Mouse (Mus musculus): ENCODE results near the gene Gm10277. TPM values are rescaled to one million over a fixed set of nuclear protein-coding genes. Genes with fewer than 3 reads are reported as not detected.
"Not testable (repeated sequence)": the region's sequence is repeated elsewhere in the genome, so short reads cannot be mapped to it uniquely, and the experiment has no call there.

The Gm10277 gene
- total RNA-seq, 2 experiments from 2014 or later = not detected

- no peak for DNase-seq
- intact Hi-C loops (cut with DNase I; ENCODE audit: low total_unique reads) = no loop called here
Measured at GRCm38 (mm10) chr11:77779240-77779639, 8.3 kb downstream of the Gm10277 start.

DNA sequence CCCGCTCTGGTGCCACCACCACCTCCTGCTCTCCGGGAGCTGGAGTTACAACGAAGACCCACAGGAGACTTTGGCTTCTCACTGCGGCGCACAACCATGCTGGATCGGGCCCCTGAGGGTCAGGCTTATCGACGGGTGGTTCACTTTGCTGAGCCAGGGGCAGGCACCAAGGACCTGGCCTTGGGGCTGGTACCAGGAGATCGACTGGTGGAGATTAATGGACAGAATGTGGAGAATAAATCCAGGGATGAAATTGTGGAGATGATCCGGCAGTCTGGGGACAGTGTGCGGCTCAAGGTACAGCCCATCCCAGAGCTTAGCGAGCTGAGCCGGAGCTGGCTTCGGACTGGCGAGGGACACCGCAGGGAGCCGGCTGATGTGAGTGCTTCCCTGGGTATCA lies 9.6 kb downstream of the Gm10277 start:
- DNase-seq = no peak
- intact Hi-C loops (cut with DNase I; ENCODE audit: low total_unique reads) = no loop called here

DNA sequence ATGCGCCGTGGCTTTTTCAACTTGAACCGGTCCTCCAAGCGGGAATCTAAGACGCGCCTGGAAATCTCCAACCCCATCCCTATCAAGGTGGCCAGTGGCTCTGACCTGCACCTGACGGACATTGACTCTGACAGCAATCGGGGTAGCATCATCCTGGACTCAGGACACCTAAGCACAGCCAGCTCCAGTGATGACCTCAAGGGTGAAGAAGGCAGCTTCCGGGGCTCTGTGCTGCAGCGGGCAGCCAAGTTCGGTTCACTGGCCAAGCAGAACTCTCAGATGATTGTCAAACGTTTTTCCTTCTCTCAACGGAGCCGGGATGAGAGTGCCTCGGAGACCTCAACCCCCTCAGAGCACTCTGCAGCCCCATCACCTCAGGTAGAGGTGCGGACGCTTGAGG lies 10.1 kb downstream of the Gm10277 start:
- no peak for DNase-seq
- intact Hi-C loops (cut with DNase I; ENCODE audit: low total_unique reads) = no loop called here

GRCm38 (mm10) chr11:77775701-77776400 lies 11.7 kb downstream of the Gm10277 start:
- DNase-seq = no peak
- intact Hi-C loops (cut with DNase I; ENCODE audit: low total_unique reads) = no loop called here

DNA sequence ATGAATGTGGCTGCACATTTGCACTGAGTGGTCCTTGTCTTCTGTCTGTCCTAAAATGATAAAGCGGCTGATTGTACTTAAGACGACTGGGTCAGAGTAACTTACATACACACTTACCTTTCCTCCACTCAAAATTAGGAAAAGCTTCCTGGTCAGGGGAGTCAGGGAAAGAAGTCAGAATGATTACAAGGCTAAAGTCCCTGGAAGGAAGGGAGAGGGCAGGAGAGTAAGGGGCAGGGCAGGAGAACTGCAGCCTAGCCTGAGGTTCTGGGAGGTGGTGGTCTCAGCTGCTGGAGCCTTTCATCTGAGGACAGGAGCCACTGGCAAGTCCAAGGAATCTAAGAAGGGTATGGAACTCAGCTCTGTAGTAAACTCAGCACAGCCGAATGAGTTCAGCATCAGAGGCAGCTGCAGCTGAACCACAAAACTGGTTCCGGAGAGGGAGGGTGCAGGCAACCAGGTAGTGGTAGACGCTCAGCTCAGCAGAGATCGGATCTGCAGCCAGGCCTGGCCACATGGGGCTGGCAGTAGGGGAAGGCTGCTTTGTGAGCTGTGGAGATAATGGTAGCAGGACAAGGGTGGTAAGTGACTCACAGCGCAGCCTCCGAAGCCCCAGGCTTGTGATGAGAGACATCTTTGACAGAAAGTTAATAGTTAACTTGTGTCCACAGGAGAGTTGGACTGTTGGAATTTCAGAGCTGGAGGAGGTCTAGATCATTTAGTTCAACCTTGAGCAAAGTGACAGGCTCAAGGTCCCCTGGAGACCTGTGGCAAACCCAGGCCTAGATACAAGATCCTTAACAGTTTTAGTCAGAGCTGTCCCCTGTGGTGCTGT lies 15.5 kb downstream of the Gm10277 start:
- no peak for DNase-seq
- intact Hi-C loops (cut with DNase I; ENCODE audit: low total_unique reads) = no loop called here

DNA sequence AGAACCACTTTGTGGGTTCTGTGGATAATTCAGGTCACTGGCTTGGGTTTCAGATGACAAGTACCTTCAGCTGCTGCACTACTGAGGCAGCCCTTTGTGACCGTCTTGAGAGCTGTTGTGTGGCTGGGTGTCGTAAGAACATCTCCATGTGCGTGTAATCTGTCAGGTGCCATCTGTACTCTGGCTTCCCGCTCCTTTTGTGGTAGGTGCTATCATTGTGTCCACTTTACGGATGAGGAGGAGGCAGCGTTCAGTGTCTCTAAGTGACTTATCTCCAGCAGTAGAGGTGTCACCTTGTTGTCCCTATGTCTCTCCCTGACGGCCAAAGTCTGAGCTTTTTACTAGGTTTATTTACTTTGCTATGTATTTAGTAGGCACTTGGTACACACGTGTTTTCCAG lies 17.2 kb downstream of the Gm10277 start:
- DNase-seq = no peak
- intact Hi-C loops (cut with DNase I; ENCODE audit: low total_unique reads) = no loop called here

- intact Hi-C loops (cut with DNase I; ENCODE audit: low total_unique reads) = no loop called here
- no peak for DNase-seq
Measured at GRCm38 (mm10) chr11:77769496-77769895, 18.1 kb downstream of the Gm10277 start.

DNA sequence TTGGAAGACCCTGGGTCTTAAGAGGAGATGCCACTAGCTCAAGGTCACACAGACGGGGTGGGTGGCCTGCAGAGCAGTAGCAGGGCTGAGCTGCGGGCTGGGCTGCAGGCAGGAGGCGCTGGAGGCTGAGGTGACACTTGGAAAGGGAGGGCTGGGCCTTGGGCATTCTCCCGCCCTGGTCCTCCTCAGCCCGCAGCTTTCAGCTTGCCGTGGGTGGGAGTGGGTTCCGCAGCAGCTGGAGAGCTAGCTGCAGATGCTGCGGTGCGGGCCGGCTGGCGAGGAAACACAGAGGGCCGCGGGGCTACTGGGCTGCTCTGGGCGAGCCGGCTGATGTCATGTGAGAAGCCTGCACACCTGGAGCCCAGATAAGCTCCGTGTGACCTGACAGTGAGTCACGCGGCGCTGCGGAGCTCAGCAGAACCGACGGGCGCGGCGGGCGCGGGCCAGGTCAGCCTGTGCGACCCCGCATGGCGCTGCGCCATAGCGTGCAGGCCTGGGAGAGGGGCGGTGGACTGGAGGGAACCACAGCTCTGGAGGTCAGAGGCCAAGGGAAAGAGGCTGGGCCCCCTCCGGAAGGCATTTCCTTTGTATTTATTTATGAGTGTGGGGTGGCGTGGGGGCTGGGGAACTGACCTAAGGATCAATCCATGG lies 21.1 kb downstream of the Gm10277 start:
- peak; percentile 40 for DNase-seq
- intact Hi-C loops (cut with DNase I; ENCODE audit: low total_unique reads) = no loop called here

DNA sequence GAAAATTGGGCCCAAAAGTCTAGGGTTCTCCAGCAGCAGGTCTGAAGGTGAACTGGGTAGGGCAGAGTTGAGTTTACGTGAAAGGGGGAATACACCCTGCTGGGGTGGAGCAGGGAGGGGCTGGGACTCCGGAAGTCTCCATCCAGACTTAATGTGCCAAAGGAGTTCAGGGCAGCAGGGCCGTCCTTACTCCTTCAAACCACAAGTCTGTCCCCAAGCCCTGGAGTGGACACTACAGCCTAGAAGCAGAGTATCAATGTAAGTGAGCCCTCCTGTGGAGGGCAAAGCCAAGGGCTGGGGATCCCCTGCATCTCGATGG lies 22.1 kb downstream of the Gm10277 start:
- no peak for DNase-seq
- intact Hi-C loops (cut with DNase I; ENCODE audit: low total_unique reads) = no loop called here

- intact Hi-C loops (cut with DNase I; ENCODE audit: low total_unique reads) = no loop called here
- no peak for DNase-seq
Measured at GRCm38 (mm10) chr11:77764694-77765458, 22.7 kb downstream of the Gm10277 start.

DNA sequence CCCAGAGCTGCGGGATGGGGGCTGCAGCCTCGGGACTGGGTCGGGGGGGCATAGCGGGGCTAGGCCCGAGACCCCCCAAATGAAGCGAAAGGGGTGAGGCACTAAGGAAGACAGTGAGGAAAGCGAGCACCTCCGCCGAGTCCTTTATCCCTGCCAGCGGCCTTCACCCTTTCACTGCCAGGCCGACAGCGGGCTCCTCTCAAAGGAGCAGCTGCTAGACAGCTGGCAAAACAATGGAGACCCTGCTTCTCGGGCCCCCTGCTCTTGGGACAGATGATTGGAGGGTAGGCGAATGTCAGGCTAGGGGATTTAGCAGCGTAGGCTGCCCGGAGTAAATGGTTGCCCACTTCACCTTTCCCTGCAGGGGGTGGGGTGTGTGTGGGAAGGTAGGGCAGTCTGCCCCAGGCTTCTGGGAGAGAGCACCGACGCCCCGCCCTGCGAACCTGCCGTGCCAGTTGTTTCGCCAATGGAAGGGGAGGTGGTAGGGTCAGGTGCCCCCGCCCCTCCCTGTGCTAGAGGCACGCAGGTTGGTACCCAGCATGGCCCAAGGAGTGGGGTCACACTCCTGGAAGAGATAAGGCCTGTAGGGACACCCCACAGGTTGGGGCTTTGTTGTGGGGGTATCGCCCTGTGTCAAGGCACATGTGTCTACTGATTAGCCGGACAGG lies 23.7 kb downstream of the Gm10277 start:
- intact Hi-C loops (cut with DNase I; ENCODE audit: low total_unique reads) = loop anchor here (2.0 kb wide), 1 partner anchor 51 kb away; no protein-coding TSS in a partner anchor
- peak; percentile 39 for DNase-seq

GRCm38 (mm10) chr11:77762783-77763672 lies 24.5 kb downstream of the Gm10277 start, which contains the start of gene Myo18a:
TSS of gene Myo18a (plus strand) at chr11:77763246.
- intact Hi-C loops (cut with DNase I; ENCODE audit: low total_unique reads) = loop anchor here (2.0 kb wide), 1 partner anchor 52 kb away; no protein-coding TSS in a partner anchor

DNA sequence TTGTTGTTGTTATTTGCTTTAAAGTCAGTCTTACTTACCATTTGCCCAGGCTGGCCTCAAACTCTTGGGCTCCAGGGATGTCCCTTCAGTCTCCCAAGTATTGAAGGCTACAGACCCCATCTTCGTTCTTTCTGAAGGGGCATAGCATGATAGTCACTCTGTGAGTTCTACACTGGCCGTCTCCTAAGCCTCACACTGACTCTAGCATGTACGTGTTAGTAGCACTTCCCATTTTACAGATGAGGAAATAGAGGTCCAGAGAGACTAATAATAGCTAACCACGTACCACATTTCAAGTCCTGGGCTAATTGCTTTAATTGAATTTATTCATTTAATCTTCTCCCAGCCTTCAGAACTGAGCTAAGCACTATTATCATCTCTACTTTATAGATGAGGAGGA lies 27.5 kb downstream of the Gm10277 start:
- no peak for DNase-seq
- intact Hi-C loops (cut with DNase I; ENCODE audit: low total_unique reads) = no loop called here

More at GRCm38 (mm10) chr11:77762783-77763672, 24.5 kb downstream of the Gm10277 start, which contains the start of gene Myo18a:
- DNase-seq = peak; percentile 85

GRCm38 (mm10) chr11:77753469-77753868 lies 34.1 kb downstream of the Gm10277 start:
- intact Hi-C loops (cut with DNase I; ENCODE audit: low total_unique reads) = loop anchor here (5.0 kb wide), 1 partner anchor 34 kb away; the partner anchor contains the start of gene Gm10277
- no peak for DNase-seq

GRCm38 (mm10) chr11:77752525-77752924 lies 35.0 kb downstream of the Gm10277 start:
- no peak for DNase-seq
- intact Hi-C loops (cut with DNase I; ENCODE audit: low total_unique reads) = loop anchor here (5.0 kb wide), 1 partner anchor 35 kb away; the partner anchor contains the start of gene Gm10277

- intact Hi-C loops (cut with DNase I; ENCODE audit: low total_unique reads) = no loop called here
- no peak for DNase-seq
Measured at GRCm38 (mm10) chr11:77748996-77749395, 38.6 kb downstream of the Gm10277 start.

DNA sequence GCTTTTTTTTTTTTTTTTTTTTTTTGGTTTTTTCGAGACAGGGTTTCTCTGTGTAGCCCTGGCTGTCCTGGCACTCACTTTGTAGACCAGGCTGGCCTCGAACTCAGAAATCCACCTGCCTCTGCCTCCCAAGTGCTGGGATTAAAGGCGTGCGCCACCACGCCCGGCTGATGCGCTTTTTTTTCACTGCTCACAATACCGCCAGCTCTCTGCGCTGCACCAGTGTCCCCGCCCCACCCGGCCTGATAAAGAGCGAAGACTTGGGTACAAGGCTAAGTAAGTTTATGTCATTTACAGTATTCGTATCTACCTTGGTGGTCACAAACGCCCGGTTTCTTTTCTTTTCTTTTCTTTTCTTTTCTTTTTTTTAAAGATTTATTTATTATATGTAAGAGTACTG lies 40.4 kb downstream of the Gm10277 start:
- DNase-seq; intact Hi-C loops (cut with DNase I; ENCODE audit: low total_unique reads): not testable (repeated sequence)

- intact Hi-C loops (cut with DNase I; ENCODE audit: low total_unique reads) = no loop called here
- DNase-seq = no peak
Measured at GRCm38 (mm10) chr11:77746652-77747051, 40.9 kb downstream of the Gm10277 start.

All from gastrocnemius, postnatal 14 days (tissue).